Mouse (Mus musculus) heart, embryonic 10.5 days (tissue): ENCODE results near the gene Sipa1l1. TPM values are rescaled to one million over a fixed set of nuclear protein-coding genes. Genes with fewer than 3 reads are reported as not detected.

ENCODE experiments used
- DNase-seq: peaks from one replicate; pipeline ENCODE4 v3.0.0-alpha.2; 2017; ENCODE audit warnings: low spot score
- H3K27ac ChIP-seq: fragments of 300-500 bp; sonication (generic); 2 replicates; pipeline ENCODE4 v1.5.1; 2016; ENCODE audit warnings: mild to moderate bottlenecking
- H3K27me3 ChIP-seq: fragments of 300-500 bp; sonication (generic); 2 replicates; pipeline ENCODE4 v1.6.1; 2016; ENCODE audit warnings: mild to moderate bottlenecking; ENCODE audit not compliant: poor library complexity, insufficient read depth, severe bottlenecking
- H3K36me3 ChIP-seq: fragments of 300-500 bp; sonication (generic); 2 replicates; pipeline ENCODE4 v1.6.1; 2016; ENCODE audit warnings: mild to moderate bottlenecking, moderate library complexity
- H3K4me1 ChIP-seq: fragments of 300-500 bp; sonication (generic); 2 replicates; pipeline ENCODE4 v1.6.1; 2016; ENCODE audit warnings: mild to moderate bottlenecking
- H3K4me3 ChIP-seq: fragments of 300-500 bp; sonication (generic); 2 replicates; pipeline ENCODE4 v1.5.1; 2016; ENCODE audit warnings: mild to moderate bottlenecking, moderate library complexity
- H3K9me3 ChIP-seq: fragments of 300-500 bp; sonication (generic); 2 replicates; pipeline ENCODE4 v1.6.1; 2016; ENCODE audit warnings: mild to moderate bottlenecking, moderate library complexity
- WGBS: fragments of 180-500 bp; shearing (Covaris S2); methylation state at CpG from one replicate; pipeline ENCODE4 v1.1.7; 2016; 5-methylcytosine and 5-hydroxymethylcytosine counted together
- polyA plus RNA-seq: library from polyadenylated mRNA; unstranded; fragments of >200 nt; fragmentation: Nextera tagmentation; extraction: Ambion mirVana; gene quantifications from 2 replicates; pipeline ENCODE4 v1.2.1, GENCODE M21; 2016

Sipa1l1 gene
- polyA plus RNA-seq, 1 experiment from 2014 or later = 35.2 TPM

DNA sequence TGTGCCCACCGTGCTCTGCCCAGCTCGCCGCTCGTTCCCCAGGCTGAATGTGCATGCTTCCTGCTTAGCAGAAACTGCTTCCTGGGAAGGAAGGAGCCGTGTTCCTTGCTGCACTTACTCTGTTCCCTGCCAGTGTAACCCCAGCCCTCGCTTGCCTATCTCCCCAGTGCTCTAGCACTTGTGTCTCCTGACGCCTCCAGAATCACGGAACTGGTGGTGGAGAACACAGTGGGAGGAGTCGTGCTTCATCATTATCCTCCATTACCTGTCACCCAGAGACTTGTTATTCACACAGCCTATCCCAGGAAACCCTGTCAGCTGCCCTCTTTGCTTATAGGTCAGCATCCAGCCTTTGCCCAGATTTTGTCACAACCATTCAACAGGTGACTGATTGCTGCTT is 259.3 kb downstream of the Sipa1l1 start:
- no peak for DNase-seq
- H3K27ac ChIP-seq = no peak overlapping the region
- peaks cover 4% of the 10 kb centered on the region; the same call in 1 of the 2 replicates for H3K4me1 ChIP-seq
- WGBS = 77% methylated on average over 9 of the region's 9 CpGs
- H3K36me3 ChIP-seq = peaks cover 67% of the 10 kb centered on the region
- H3K27me3 ChIP-seq = no peaks in the 10 kb centered on the region
- no peaks in the 10 kb centered on the region for H3K9me3 ChIP-seq
- H3K4me3 ChIP-seq = no peak overlapping the region

DNA sequence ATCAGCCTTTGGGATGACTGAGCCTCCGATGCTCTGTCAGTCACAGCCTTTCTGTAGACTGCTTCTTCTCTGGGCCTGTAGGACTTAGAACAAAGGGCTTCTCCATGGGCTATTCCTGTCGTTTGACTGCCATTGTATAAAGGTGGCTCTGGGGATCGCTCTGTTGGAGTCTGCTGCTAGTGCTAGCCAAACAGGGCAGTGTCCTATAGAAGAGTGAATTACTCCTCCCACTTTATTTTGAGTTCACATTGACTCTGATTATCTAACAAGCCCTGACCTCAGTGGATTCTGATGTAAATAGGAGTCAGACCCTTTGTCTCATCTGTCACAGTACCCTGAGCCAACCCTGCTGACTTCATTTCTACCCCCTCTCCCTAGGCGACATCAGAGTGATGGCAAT is 264.2 kb downstream of the Sipa1l1 start:
- peaks cover 10% of the 10 kb centered on the region; the same call in 1 of the 2 replicates for H3K4me1 ChIP-seq
- H3K36me3 ChIP-seq = peaks cover 74% of the 10 kb centered on the region
- 80% methylated on average over 4 of the region's 4 CpGs for WGBS
- no peak overlapping the region for H3K4me3 ChIP-seq
- no peak overlapping the region for H3K27ac ChIP-seq
- no peak for DNase-seq
- no peaks in the 10 kb centered on the region for H3K9me3 ChIP-seq
- no peaks in the 10 kb centered on the region for H3K27me3 ChIP-seq

DNA sequence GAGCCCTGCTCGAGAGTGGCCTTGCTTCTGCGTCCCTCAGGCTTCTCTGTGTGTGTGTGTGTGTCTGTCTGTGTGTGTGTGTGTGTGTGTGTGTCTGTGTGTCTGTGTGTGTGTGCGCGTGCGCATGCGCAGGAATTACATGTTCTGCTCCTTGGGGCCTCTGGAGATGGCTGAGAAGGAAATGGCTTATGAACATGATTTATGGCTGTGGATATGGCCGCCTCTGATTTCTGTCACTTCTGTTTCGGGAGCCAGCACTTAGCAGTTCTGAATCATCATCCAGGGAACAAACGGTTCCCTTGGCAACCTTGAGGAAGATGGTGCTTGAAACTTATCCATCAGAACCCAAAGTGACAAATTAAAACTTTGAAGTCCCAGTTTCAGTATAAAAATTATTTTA is 265.5 kb downstream of the Sipa1l1 start:
- H3K4me1 ChIP-seq = peaks cover 10% of the 10 kb centered on the region; the same call in 1 of the 2 replicates
- H3K27me3 ChIP-seq = no peaks in the 10 kb centered on the region
- WGBS = 86% methylated on average over 9 of the region's 9 CpGs
- no peak overlapping the region for H3K4me3 ChIP-seq
- peaks cover 76% of the 10 kb centered on the region for H3K36me3 ChIP-seq
- H3K9me3 ChIP-seq = no peaks in the 10 kb centered on the region
- H3K27ac ChIP-seq = no peak overlapping the region
- DNase-seq = no peak

DNA sequence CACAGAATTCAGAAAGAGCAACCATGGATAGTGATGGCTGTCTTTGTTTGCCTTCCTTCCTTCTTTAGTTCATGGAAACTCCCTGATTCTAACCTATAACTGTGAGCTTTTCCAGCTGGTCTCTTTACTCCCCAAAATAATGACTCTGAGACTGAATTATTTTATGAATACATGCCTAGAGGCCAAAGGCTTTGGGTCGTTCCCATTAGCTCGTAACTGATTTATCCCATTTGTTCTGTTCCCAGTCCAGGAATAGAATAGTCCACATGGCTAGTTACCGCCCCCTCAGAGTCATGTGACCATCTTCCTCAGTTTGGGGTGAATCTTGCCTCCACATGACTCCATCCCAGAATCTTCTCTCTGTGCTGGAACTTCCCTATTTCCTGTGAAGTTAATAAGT is 272.4 kb downstream of the Sipa1l1 start:
- Histone ChIP-seq H3K27me3 (no peaks in the 10 kb centered on the region), H3K4me1 (no peaks in the 10 kb centered on the region), H3K36me3 (peaks cover 77% of the 10 kb centered on the region), H3K27ac (no peak overlapping the region), H3K4me3 (no peak overlapping the region), H3K9me3 (no peaks in the 10 kb centered on the region)
- no peak for DNase-seq
- 85% methylated on average over 3 of the region's 3 CpGs for WGBS

DNA sequence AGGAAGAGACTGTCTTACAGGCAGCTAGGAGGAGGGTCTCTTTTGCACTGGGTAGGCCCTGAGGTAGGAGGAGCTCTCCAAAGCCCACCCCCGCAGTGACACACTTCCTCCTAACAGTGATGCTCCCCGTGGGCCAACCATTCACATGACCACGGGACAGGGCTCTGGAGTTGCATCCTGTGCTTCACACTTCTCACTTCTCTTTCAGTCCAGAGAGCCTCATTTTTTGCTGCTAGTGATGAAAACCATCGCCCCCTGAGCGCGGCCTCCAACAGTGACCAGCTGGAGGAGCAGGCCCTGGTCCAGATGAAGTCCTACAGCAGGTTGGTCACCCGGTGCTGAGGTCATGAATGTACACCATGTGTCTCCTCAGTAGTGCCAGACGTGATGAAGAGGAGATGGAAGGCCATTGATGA is 277.5 kb downstream of the Sipa1l1 start:
- Histone ChIP-seq H3K9me3 (no peaks in the 10 kb centered on the region), H3K27ac (no peak overlapping the region), H3K4me1 (no peaks in the 10 kb centered on the region), H3K4me3 (no peak overlapping the region), H3K36me3 (peaks cover 70% of the 10 kb centered on the region), H3K27me3 (no peaks in the 10 kb centered on the region)
- 88% methylated on average over 8 of the region's 8 CpGs for WGBS
- DNase-seq = no peak

DNA sequence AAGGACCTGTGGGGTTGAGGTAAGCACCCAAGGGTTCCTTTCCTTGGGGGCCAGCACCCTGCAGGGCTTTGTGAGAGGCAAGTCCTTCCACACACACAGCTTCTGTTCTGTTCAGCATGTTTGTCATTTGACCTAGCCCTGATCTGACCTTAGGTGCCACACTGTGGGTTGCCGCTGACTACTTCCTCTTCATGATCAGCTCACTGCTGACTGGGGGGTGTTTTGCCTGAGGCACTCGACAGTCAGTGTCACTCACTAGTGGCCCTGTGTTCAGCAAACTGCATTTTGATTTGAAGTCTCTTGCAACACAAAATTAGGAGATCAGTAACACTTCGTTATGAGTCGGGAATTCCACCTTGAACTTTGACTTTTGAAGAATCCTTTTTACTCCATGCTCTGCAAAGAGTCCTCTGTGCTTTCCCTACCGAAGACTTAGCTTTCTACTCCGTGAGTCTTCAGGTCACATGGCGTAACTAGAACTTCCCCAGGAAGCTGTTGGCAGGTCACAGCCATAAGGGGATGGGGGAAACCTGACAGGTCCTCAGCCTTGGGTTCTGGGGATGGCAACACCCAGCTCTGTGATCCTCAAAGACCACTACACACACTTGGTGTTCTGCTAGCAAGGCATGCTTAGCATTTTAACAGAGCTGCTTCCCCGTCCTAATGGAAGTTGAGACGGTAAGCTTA is 279.2 kb downstream of the Sipa1l1 start:
- no peak overlapping the region for H3K27ac ChIP-seq
- no peaks in the 10 kb centered on the region for H3K9me3 ChIP-seq
- no peaks in the 10 kb centered on the region for H3K4me1 ChIP-seq
- WGBS = 76% methylated on average over 9 of the region's 9 CpGs
- DNase-seq = no peak
- H3K4me3 ChIP-seq = no peak overlapping the region
- peaks cover 72% of the 10 kb centered on the region for H3K36me3 ChIP-seq
- H3K27me3 ChIP-seq = no peaks in the 10 kb centered on the region

DNA sequence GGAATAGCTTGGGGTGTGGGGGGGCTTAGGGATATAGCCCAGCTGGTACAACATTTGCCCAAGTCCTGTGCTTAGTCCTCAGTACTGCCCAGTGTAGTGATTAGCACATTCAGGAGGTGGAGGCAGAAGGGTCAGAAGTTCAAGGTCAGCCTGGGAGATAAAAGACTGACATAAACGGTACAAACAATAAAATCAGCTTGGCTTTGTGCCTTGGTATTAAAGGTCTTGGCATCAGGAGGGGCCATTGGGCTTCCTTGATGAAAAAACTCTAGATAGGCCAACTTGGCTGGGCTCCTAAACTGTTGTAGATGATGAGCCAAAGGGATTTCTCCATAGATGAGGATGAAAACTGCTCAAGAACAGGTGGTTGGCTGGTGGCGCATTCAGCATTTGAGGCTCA is 283.3 kb downstream of the Sipa1l1 start:
- Histone ChIP-seq H3K9me3 (no peaks in the 10 kb centered on the region), H3K36me3 (peaks cover 45% of the 10 kb centered on the region), H3K27me3 (no peaks in the 10 kb centered on the region), H3K4me3 (no peak overlapping the region), H3K27ac (no peak overlapping the region), H3K4me1 (peaks cover 6% of the 10 kb centered on the region; the same call in 1 of the 2 replicates)
- no peak for DNase-seq
- 73% methylated on average over 2 of the region's 2 CpGs for WGBS

DNA sequence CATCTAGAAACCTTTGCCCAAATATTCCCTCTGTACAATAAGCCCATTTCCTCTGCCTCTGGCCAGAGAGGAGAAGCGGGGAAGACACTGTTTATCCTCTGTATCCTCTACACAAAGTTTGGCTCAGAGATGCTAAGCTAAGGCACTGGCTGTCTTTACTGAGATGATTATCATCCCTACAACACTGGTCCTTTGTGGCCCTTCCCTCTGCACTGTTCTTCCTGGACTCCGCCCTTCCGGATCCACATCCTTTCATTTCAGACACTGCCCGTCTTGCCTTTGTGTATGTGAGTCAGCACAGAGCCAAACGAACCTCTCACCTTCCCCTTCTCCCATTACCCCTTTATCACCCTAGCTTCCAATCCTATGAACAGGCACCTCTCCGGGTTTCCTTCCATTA is 285.3 kb downstream of the Sipa1l1 start:
- H3K4me3 ChIP-seq = no peak overlapping the region
- no peak for DNase-seq
- no peaks in the 10 kb centered on the region for H3K27me3 ChIP-seq
- H3K27ac ChIP-seq = no peak overlapping the region
- peaks cover 6% of the 10 kb centered on the region; the same call in 1 of the 2 replicates for H3K4me1 ChIP-seq
- no peaks in the 10 kb centered on the region for H3K9me3 ChIP-seq
- 76% methylated on average over 6 of the region's 6 CpGs for WGBS
- peaks cover 26% of the 10 kb centered on the region for H3K36me3 ChIP-seq

DNA sequence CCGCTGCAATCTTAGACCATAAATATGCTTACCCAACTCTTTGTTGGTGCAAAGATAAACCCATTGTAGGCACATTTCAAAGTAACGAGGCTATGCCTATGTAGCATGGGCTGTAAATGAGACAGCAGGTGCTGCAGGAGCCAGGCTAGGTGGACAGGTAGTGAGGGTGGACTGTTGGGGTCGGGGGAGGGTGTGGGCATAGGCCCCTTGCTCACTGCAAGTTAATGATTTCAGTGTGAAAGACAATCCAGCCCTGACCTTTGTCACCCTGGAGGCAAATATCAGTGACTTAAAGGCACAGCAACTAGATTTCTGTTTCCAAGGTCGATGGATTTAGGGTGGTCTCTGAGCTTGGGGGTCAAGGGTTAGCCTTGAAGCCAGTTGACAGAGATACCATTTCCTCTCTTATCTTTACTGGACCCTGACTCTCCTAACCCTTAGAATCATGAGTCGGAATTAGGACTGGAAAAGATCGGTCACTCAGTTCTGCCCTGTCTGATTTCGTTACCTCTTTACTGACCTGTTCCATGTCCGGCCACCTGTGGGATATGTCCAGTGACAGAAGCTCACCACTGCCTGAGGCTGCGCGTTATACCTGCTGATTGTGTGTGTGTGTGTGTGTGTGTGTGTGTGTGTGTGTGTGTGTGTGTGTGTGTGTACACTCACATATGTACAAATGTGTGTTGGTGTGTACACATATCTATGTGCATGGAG is 286.7 kb downstream of the Sipa1l1 start:
- Histone ChIP-seq H3K27ac (no peak overlapping the region), H3K4me1 (peaks cover 6% of the 10 kb centered on the region; the same call in 1 of the 2 replicates)
- WGBS = 72% methylated on average over 10 of the region's 10 CpGs

DNA sequence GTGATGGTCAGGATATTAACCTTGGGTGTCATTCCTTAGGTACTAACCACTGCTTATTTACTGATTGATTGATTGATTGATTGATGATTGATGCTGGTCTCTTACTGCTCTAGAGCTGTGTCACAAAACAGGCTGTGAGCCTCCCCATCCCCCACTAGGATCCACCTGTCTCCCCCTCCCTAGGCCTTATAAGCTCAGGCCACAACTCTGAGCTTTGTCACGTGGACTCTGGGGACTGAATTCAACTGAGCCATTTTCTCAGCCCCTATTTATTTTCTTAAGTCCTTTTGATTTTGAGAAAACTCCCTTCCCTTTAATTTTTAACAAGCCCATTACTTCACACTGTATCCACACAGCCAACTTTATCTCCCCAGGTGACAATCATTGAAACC is 287.3 kb downstream of the Sipa1l1 start:
- WGBS = 50% methylated on average over 1 of the region's 1 CpGs
- no peak for DNase-seq
- Histone ChIP-seq H3K4me1 (peaks cover 6% of the 10 kb centered on the region; the same call in 1 of the 2 replicates), H3K4me3 (no peak overlapping the region), H3K36me3 (peaks cover 12% of the 10 kb centered on the region; the same call in 1 of the 2 replicates), H3K27me3 (no peaks in the 10 kb centered on the region), H3K27ac (no peak overlapping the region), H3K9me3 (no peaks in the 10 kb centered on the region)

More for the DNA sequence above, 286.7 kb downstream of the Sipa1l1 start:
- H3K36me3 ChIP-seq = peaks cover 16% of the 10 kb centered on the region; the same call in 1 of the 2 replicates
- no peaks in the 10 kb centered on the region for H3K27me3 ChIP-seq
- H3K9me3 ChIP-seq = no peaks in the 10 kb centered on the region
- no peak overlapping the region for H3K4me3 ChIP-seq
- DNase-seq = no peak

DNA sequence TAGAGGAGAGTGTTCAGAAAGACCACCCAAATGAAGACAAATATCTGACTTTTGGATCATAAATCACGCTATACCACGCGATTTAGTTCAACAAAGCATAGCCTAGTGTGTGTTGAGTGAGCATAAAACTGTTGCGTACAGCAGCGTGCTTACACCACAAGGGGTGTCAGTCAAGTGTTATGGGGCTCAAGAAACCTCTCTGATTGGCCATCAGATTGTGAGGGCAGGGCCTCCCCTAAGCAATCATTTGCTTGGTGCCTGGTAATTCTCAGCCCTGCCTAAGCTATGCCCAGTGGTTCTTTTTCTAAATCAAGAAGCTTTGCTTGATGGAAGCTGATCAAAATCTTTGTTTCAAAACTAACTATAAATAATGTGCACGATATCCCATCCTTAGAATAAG is 288.5 kb downstream of the Sipa1l1 start:
- no peaks in the 10 kb centered on the region for H3K9me3 ChIP-seq
- no peak overlapping the region for H3K4me3 ChIP-seq
- no peaks in the 10 kb centered on the region for H3K27me3 ChIP-seq
- WGBS = 85% methylated on average over 6 of the region's 6 CpGs
- no peak overlapping the region for H3K27ac ChIP-seq
- DNase-seq = no peak
- H3K36me3 ChIP-seq = peaks cover 3% of the 10 kb centered on the region; the same call in 1 of the 2 replicates
- H3K4me1 ChIP-seq = peaks cover 6% of the 10 kb centered on the region; the same call in 1 of the 2 replicates

DNA sequence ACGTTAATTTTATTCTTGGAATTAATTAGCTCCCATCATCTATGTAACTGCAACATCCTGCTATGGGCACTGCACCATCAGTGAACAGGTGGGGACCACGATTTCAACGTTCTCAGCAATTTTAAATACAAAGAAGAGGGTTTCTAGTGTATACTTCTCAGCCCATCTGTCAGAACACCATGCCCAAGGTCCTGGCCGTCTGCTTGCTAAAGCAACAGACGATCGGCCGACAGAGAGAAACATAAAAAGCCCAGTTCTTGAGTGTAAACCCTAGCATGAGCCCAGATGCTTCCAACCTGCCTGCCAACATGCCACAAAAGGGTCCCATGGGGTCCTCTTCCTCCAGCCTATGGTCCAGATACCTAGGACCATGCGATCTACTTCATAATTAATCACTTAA is 288.9 kb downstream of the Sipa1l1 start:
- Histone ChIP-seq H3K27ac (no peak overlapping the region), H3K4me3 (no peak overlapping the region), H3K4me1 (peaks cover 6% of the 10 kb centered on the region; the same call in 1 of the 2 replicates), H3K9me3 (no peaks in the 10 kb centered on the region), H3K36me3 (no peaks in the 10 kb centered on the region), H3K27me3 (no peaks in the 10 kb centered on the region)
- DNase-seq = no peak
- WGBS = 85% methylated on average over 8 of the region's 8 CpGs

DNA sequence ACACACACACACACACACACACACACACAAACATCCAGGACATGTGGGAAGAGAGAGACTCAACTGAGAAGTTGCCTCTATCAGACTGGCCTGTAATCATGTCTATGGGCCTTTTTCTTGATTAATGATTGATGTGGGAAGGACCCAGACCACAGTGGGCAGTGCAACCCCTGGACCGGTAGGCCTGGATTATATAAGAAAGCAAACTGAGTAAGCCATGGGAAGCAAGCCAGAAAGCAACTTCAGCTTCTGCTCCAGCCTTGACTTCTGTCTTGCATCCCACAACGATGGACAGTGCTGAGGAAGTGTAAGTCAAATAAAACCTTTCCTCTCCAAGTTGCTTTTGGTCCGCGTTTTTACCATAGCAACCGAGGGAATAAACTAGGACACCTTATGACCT is 298.1 kb downstream of the Sipa1l1 start:
- Histone ChIP-seq H3K27ac (no peak overlapping the region), H3K9me3 (no peaks in the 10 kb centered on the region), H3K36me3 (no peaks in the 10 kb centered on the region), H3K4me1 (peaks cover 30% of the 10 kb centered on the region), H3K27me3 (no peaks in the 10 kb centered on the region), H3K4me3 (no peak overlapping the region)
- DNase-seq = no peak
- WGBS = 84% methylated on average over 5 of the region's 5 CpGs
